Mouse (Mus musculus): ENCODE results near the gene Ddx31. TPM values are rescaled to one million over a fixed set of nuclear protein-coding genes. Genes with fewer than 3 reads are reported as not detected.

The Ddx31 gene
- polyA plus RNA-seq, 1 experiment, result 7.0 TPM

GRCm38 (mm10) chr2:28917518-28918361 is 77.5 kb downstream of the Ddx31 start:
- Histone ChIP-seq H3K4me1 (ENCODE audit: control insufficient read depth, insufficient read depth, low read length) (no peaks in the 10 kb centered on the region), H3K4me3 (replicated peaks; ENCODE audit: control insufficient read depth, low read depth, low read length) (no peak overlapping the region), H3K27ac (ENCODE audit: control insufficient read depth, insufficient read depth, low read depth, low read length, poor library complexity) (no peak overlapping the region; the same call in 1 of the 2 replicates)
- TF ChIP-seq CTCF (IDR thresholded peaks at IDR 0.05; ENCODE audit: control insufficient read depth, insufficient read depth, low read length) (no peak), POLR2A (IDR thresholded peaks at IDR 0.05; ENCODE audit: borderline replicate concordance, control insufficient read depth, low read depth, low read length) (no peak)
- WGBS, result 3% methylated on average over 73 of the region's 73 CpGs

GRCm38 (mm10) chr2:28919001-28919400 is 78.8 kb downstream of the Ddx31 start:
- no peaks in the 10 kb centered on the region for H3K4me1 ChIP-seq (ENCODE audit: control insufficient read depth, insufficient read depth, low read length)
- no peak overlapping the region for H3K4me3 ChIP-seq (replicated peaks; ENCODE audit: control insufficient read depth, low read depth, low read length)
- 4% methylated on average over 4 of the region's 4 CpGs for WGBS
- TF ChIP-seq POLR2A (IDR thresholded peaks at IDR 0.05; ENCODE audit: borderline replicate concordance, control insufficient read depth, low read depth, low read length) (no peak), CTCF (IDR thresholded peaks at IDR 0.05; ENCODE audit: control insufficient read depth, insufficient read depth, low read length) (no peak)
- H3K27ac ChIP-seq (ENCODE audit: control insufficient read depth, insufficient read depth, low read depth, low read length, poor library complexity), result no peak overlapping the region

GRCm38 (mm10) chr2:28923912-28924311 is 83.7 kb downstream of the Ddx31 start:
- under 1% methylated on average over 4 of the region's 4 CpGs for WGBS
- TF ChIP-seq CTCF (IDR thresholded peaks at IDR 0.05; ENCODE audit: control insufficient read depth, insufficient read depth, low read length) (peak; percentile 75), POLR2A (IDR thresholded peaks at IDR 0.05; ENCODE audit: borderline replicate concordance, control insufficient read depth, low read depth, low read length) (no peak)

GRCm38 (mm10) chr2:28930571-28930970 is 90.4 kb downstream of the Ddx31 start:
- 93% methylated on average over 3 of the region's 3 CpGs for WGBS
- no peak for TF ChIP-seq POLR2A (IDR thresholded peaks at IDR 0.05; ENCODE audit: borderline replicate concordance, control insufficient read depth, low read depth, low read length)
- no peak for TF ChIP-seq CTCF (IDR thresholded peaks at IDR 0.05; ENCODE audit: control insufficient read depth, insufficient read depth, low read length)
- no peaks in the 10 kb centered on the region for H3K4me1 ChIP-seq (ENCODE audit: control insufficient read depth, insufficient read depth, low read length)

More at GRCm38 (mm10) chr2:28923912-28924311, 83.7 kb downstream of the Ddx31 start:
- H3K4me1 ChIP-seq (ENCODE audit: control insufficient read depth, insufficient read depth, low read length), result no peaks in the 10 kb centered on the region
- no peak overlapping the region for H3K27ac ChIP-seq (ENCODE audit: control insufficient read depth, insufficient read depth, low read depth, low read length, poor library complexity)
- no peak overlapping the region for H3K4me3 ChIP-seq (replicated peaks; ENCODE audit: control insufficient read depth, low read depth, low read length)

GRCm38 (mm10) chr2:28938997-28939396 is 98.8 kb downstream of the Ddx31 start:
- Histone ChIP-seq H3K4me3 (replicated peaks; ENCODE audit: control insufficient read depth, low read depth, low read length) (no peak overlapping the region), H3K27ac (ENCODE audit: control insufficient read depth, insufficient read depth, low read depth, low read length, poor library complexity) (no peak overlapping the region), H3K4me1 (ENCODE audit: control insufficient read depth, insufficient read depth, low read length) (no peaks in the 10 kb centered on the region)
- WGBS, result 50% methylated on average over 7 of the region's 7 CpGs
- TF ChIP-seq CTCF (IDR thresholded peaks at IDR 0.05; ENCODE audit: control insufficient read depth, insufficient read depth, low read length), result no peak
- no peak for TF ChIP-seq POLR2A (IDR thresholded peaks at IDR 0.05; ENCODE audit: borderline replicate concordance, control insufficient read depth, low read depth, low read length)

More at GRCm38 (mm10) chr2:28930571-28930970, 90.4 kb downstream of the Ddx31 start:
- H3K27ac ChIP-seq (ENCODE audit: control insufficient read depth, insufficient read depth, low read depth, low read length, poor library complexity), result no peak overlapping the region
- no peak overlapping the region for H3K4me3 ChIP-seq (replicated peaks; ENCODE audit: control insufficient read depth, low read depth, low read length)

GRCm38 (mm10) chr2:28943666-28944516 is 103.7 kb downstream of the Ddx31 start:
- TF ChIP-seq CTCF (IDR thresholded peaks at IDR 0.05; ENCODE audit: control insufficient read depth, insufficient read depth, low read length) (no peak), POLR2A (IDR thresholded peaks at IDR 0.05; ENCODE audit: borderline replicate concordance, control insufficient read depth, low read depth, low read length) (no peak)
- H3K27ac ChIP-seq (ENCODE audit: control insufficient read depth, insufficient read depth, low read depth, low read length, poor library complexity), result no peak overlapping the region
- no peaks in the 10 kb centered on the region for H3K4me1 ChIP-seq (ENCODE audit: control insufficient read depth, insufficient read depth, low read length)
- WGBS, result 70% methylated on average over 30 of the region's 30 CpGs
- H3K4me3 ChIP-seq (replicated peaks; ENCODE audit: control insufficient read depth, low read depth, low read length), result no peak overlapping the region

- 69% methylated on average over 6 of the region's 6 CpGs for WGBS
- Histone ChIP-seq H3K4me3 (replicated peaks; ENCODE audit: control insufficient read depth, low read depth, low read length) (no peak overlapping the region), H3K27ac (ENCODE audit: control insufficient read depth, insufficient read depth, low read depth, low read length, poor library complexity) (no peak overlapping the region), H3K4me1 (ENCODE audit: control insufficient read depth, insufficient read depth, low read length) (no peaks in the 10 kb centered on the region)
- TF ChIP-seq CTCF (IDR thresholded peaks at IDR 0.05; ENCODE audit: control insufficient read depth, insufficient read depth, low read length) (no peak), POLR2A (IDR thresholded peaks at IDR 0.05; ENCODE audit: borderline replicate concordance, control insufficient read depth, low read depth, low read length) (no peak)
These were observed 105.2 kb downstream of the Ddx31 start for GRCm38 (mm10) chr2:28945388-28945787.

GRCm38 (mm10) chr2:28946312-28946711 is 106.1 kb downstream of the Ddx31 start:
- no peak for TF ChIP-seq POLR2A (IDR thresholded peaks at IDR 0.05; ENCODE audit: borderline replicate concordance, control insufficient read depth, low read depth, low read length)
- TF ChIP-seq CTCF (IDR thresholded peaks at IDR 0.05; ENCODE audit: control insufficient read depth, insufficient read depth, low read length), result no peak
- no peaks in the 10 kb centered on the region for H3K4me1 ChIP-seq (ENCODE audit: control insufficient read depth, insufficient read depth, low read length)
- 70% methylated on average over 3 of the region's 3 CpGs for WGBS
- no peak overlapping the region for H3K4me3 ChIP-seq (replicated peaks; ENCODE audit: control insufficient read depth, low read depth, low read length)
- H3K27ac ChIP-seq (ENCODE audit: control insufficient read depth, insufficient read depth, low read depth, low read length, poor library complexity), result no peak overlapping the region

Measured in bone marrow, adult 2 months (tissue).